Comparison of ENCODE assay signal across 9 mouse cellular contexts in genomic region chr10:117222821-117223220, GRCm38 (mm10). TPM values are rescaled to one million over a fixed set of nuclear protein-coding genes. Genes with fewer than 3 reads are reported as not detected.
DNase-seq lines count a peak whose midpoint lies in the region; ATAC-seq and TF ChIP-seq lines count a peak whose summit lies in the region.
"Had no signal": no experiment of that assay in that cellular context is flagged by ENCODE, and none has a peak within 500 bp of the region (broad histone marks: within the 10 kb centered on the region; RNA-seq: fewer than 3 reads in every experiment).

No protein-coding gene starts in this region.

- no peak overlapping the region for H3K4me3 ChIP-seq in lung, embryonic 15.5 days
- peak overlapping the region; percentile 71 for H3K4me3 ChIP-seq in forebrain, embryonic 13.5 days
- no peak overlapping the region for H3K4me3 ChIP-seq in limb, embryonic 14.5 days (replicated peaks; ENCODE audit: low read length)

- H3K27me3 ChIP-seq in lung, embryonic 15.5 days: no peaks in the 10 kb centered on the region
- no peaks in the 10 kb centered on the region for H3K27me3 ChIP-seq in forebrain, embryonic 13.5 days
- H3K27me3 ChIP-seq in limb, embryonic 14.5 days (ENCODE audit: control insufficient read depth, insufficient read depth, low read length): no peaks in the 10 kb centered on the region
- H3K27me3 ChIP-seq: Patski had no signal

- no peak overlapping the region for H3K27ac ChIP-seq in lung, embryonic 15.5 days
- peak overlapping the region; percentile 40; the same call in 1 of the 2 replicates for H3K27ac ChIP-seq in forebrain, embryonic 13.5 days
- H3K27ac ChIP-seq in limb, embryonic 14.5 days (replicated peaks; ENCODE audit: low read depth, low read length): no peak overlapping the region

- no peak for ATAC-seq in lung, embryonic 15.5 days (ENCODE audit: borderline replicate concordance, extremely low read depth, low FRiP score, low TSS enrichment)
- ATAC-seq in forebrain, embryonic 13.5 days: no peak; the same call in 1 of the 2 replicates
- no peak for ATAC-seq in limb, embryonic 14.5 days (ENCODE audit: low FRiP score, low read depth)
- ATAC-seq: Patski had no signal

- H3K4me1 ChIP-seq in lung, embryonic 15.5 days: peaks cover 17% of the 10 kb centered on the region
- peaks cover 21% of the 10 kb centered on the region for H3K4me1 ChIP-seq in forebrain, embryonic 13.5 days
- H3K4me1 ChIP-seq in limb, embryonic 14.5 days (ENCODE audit: control insufficient read depth, insufficient read depth, low read length): peaks cover 12% of the 10 kb centered on the region

- 73% methylated on average over 3 of the region's 3 CpGs for WGBS in lung, embryonic 15.5 days
- WGBS in forebrain, embryonic 13.5 days: 16% methylated on average over 3 of the region's 3 CpGs
- 62% methylated on average over 3 of the region's 3 CpGs for WGBS in limb, embryonic 14.5 days

- TF ChIP-seq POLR2A in limb, embryonic 14.5 days (IDR thresholded peaks at IDR 0.05; ENCODE audit: borderline replicate concordance, extremely low read depth, insufficient read depth, insufficient read length): no peak

- H3K9ac ChIP-seq in lung, embryonic 15.5 days: no peak overlapping the region
- H3K9ac ChIP-seq in forebrain, embryonic 13.5 days: peak overlapping the region; percentile 53
- H3K9ac ChIP-seq in limb, embryonic 14.5 days (ENCODE audit: low read depth, low read length, severe bottlenecking): no peak overlapping the region

- H3K36me3 ChIP-seq in lung, embryonic 15.5 days: peaks cover 40% of the 10 kb centered on the region
- H3K36me3 ChIP-seq in forebrain, embryonic 13.5 days (ENCODE audit: poor library complexity, severe bottlenecking): peaks cover 42% of the 10 kb centered on the region
- peaks cover 46% of the 10 kb centered on the region for H3K36me3 ChIP-seq in limb, embryonic 14.5 days (ENCODE audit: control insufficient read depth, insufficient read depth, low read length)

- H3K4me2 ChIP-seq in lung, embryonic 15.5 days: peak overlapping the region; percentile 69
- H3K4me2 ChIP-seq in forebrain, embryonic 13.5 days: peak overlapping the region; percentile 86
- H3K4me2 ChIP-seq in limb, embryonic 14.5 days (replicated peaks; ENCODE audit: low read depth, low read length, severe bottlenecking): 0 out of 2 replicates have a peak overlapping the region, but pooled peaks have one; percentile 89

- no peaks in the 10 kb centered on the region for H3K9me3 ChIP-seq in lung, embryonic 15.5 days
- H3K9me3 ChIP-seq in forebrain, embryonic 13.5 days (replicated peaks): no peaks in the 10 kb centered on the region
- no peaks in the 10 kb centered on the region for H3K9me3 ChIP-seq in limb, embryonic 14.5 days (ENCODE audit: control insufficient read depth, low read length)

- DNase-seq in lung, postnatal 10 days: no peak
- no peak for DNase-seq in limb, embryonic 14.5 days (ENCODE audit: low spot score)
- peak; percentile 39 for DNase-seq in retina, adult 2 months (ENCODE audit: low read depth, low spot score)
- DNase-seq in urinary bladder, adult 2 months (ENCODE audit: low spot score): no peak
- no peak for DNase-seq in testis, postnatal 10 days (ENCODE audit: low spot score)
- no peak for DNase-seq in thymus, postnatal 25 days

RNA-seq across cellular contexts. Expression of gene Yeats4, which starts 1.5 kb away (rescaled TPM):
- polyA plus RNA-seq in lung, embryonic 15.5 days (2015; fragmentation: Nextera tagmentation; extraction: Ambion mirVana): 59.3 and 60.6 TPM in 2 replicates
- polyA plus RNA-seq in forebrain, embryonic 13.5 days (2015; fragmentation: Nextera tagmentation; extraction: Ambion mirVana): 125 and 126 TPM in 2 replicates
- 67.2 and 71.6 TPM in 2 replicates for polyA plus RNA-seq in limb, embryonic 14.5 days (2012; rRNA removed)
- polyA plus RNA-seq in limb, embryonic 14.5 days (2014; fragmentation: Nextera tagmentation; extraction: Ambion mirVana): 72.1 and 76.3 TPM in 2 replicates
- 33.5 and 37.8 TPM in 2 replicates for polyA plus RNA-seq in urinary bladder, adult 2 months (2012; rRNA removed)

RNA-seq across cellular contexts. Expression of gene 9530003J23Rik, which starts 15.7 kb away (rescaled TPM):
- polyA plus RNA-seq in lung, embryonic 15.5 days (2015; fragmentation: Nextera tagmentation; extraction: Ambion mirVana): not detected in 2 replicates
- polyA plus RNA-seq in forebrain, embryonic 13.5 days (2015; fragmentation: Nextera tagmentation; extraction: Ambion mirVana): not detected in 2 replicates
- polyA plus RNA-seq in limb, embryonic 14.5 days (2012; rRNA removed): not detected in 2 replicates
- not detected in 2 replicates for polyA plus RNA-seq in limb, embryonic 14.5 days (2014; fragmentation: Nextera tagmentation; extraction: Ambion mirVana)
- not detected in 2 replicates for polyA plus RNA-seq in urinary bladder, adult 2 months (2012; rRNA removed)

RNA-seq across cellular contexts. Expression of gene Lyz2, which starts 59.3 kb away (rescaled TPM):
- polyA plus RNA-seq in lung, embryonic 15.5 days (2015; fragmentation: Nextera tagmentation; extraction: Ambion mirVana): 170 and 197 TPM in 2 replicates
- polyA plus RNA-seq in forebrain, embryonic 13.5 days (2015; fragmentation: Nextera tagmentation; extraction: Ambion mirVana): 9.5 and 10.4 TPM in 2 replicates
- polyA plus RNA-seq in limb, embryonic 14.5 days (2012; rRNA removed): 37.7 and 38.7 TPM in 2 replicates
- polyA plus RNA-seq in limb, embryonic 14.5 days (2014; fragmentation: Nextera tagmentation; extraction: Ambion mirVana): 95.7 and 105 TPM in 2 replicates
- 437 and 439 TPM in 2 replicates for polyA plus RNA-seq in urinary bladder, adult 2 months (2012; rRNA removed)
